Mouse (Mus musculus) olfactory bulb, adult 2 months (tissue): Measurements from ENCODE around the gene Mbd6. TPM values are rescaled to one million over a fixed set of nuclear protein-coding genes. Genes with fewer than 3 reads are reported as not detected.

Experiments used
- H3K27ac ChIP-seq: fragments of 200-500 bp; 2 replicates; pipeline ENCODE4 v1.5.1; 2012; ENCODE audit warnings: low read depth, low read length; ENCODE audit not compliant: insufficient read depth
- H3K4me1 ChIP-seq: fragments of 200-500 bp; 2 replicates; pipeline ENCODE4 v1.6.1; 2012; ENCODE audit warnings: low read length; ENCODE audit not compliant: control insufficient read depth, insufficient read depth
- H3K4me3 ChIP-seq: fragments of 200-500 bp; 2 replicates; pipeline ENCODE4 v1.5.1; 2012; ENCODE audit warnings: mild to moderate bottlenecking, low read depth, low read length, moderate library complexity; ENCODE audit not compliant: insufficient read depth
- CTCF ChIP-seq: fragments of 200-500 bp; IDR thresholded peaks from 2 replicates; pipeline ENCODE4 v1.5.1; 2012; ENCODE audit warnings: low read depth, mild to moderate bottlenecking, low read length, moderate library complexity; ENCODE audit not compliant: insufficient read depth
- POLR2A ChIP-seq: fragments of 200-500 bp; IDR thresholded peaks from 2 replicates; pipeline ENCODE4 v1.6.1; 2012; ENCODE audit warnings: mild to moderate bottlenecking, low read depth, low read length, moderate library complexity; ENCODE audit not compliant: insufficient read depth
- WGBS: fragments of 180-500 bp; shearing (Covaris S2); methylation state at CpG from one replicate; pipeline ENCODE4 v1.1.7; 2018; 5-methylcytosine and 5-hydroxymethylcytosine counted together
- polyA plus RNA-seq: library from polyadenylated mRNA; stranded (reverse); fragments of >200 nt; gene quantifications from 2 replicates; pipeline ENCODE4 v1.2.4, GENCODE M21; 2012; ENCODE audit warnings: low replicate concordance; ENCODE audit not compliant: missing spikeins, insufficient read depth, insufficient read length

Mbd6 gene
- polyA plus RNA-seq, 1 experiment = not detected

DNA sequence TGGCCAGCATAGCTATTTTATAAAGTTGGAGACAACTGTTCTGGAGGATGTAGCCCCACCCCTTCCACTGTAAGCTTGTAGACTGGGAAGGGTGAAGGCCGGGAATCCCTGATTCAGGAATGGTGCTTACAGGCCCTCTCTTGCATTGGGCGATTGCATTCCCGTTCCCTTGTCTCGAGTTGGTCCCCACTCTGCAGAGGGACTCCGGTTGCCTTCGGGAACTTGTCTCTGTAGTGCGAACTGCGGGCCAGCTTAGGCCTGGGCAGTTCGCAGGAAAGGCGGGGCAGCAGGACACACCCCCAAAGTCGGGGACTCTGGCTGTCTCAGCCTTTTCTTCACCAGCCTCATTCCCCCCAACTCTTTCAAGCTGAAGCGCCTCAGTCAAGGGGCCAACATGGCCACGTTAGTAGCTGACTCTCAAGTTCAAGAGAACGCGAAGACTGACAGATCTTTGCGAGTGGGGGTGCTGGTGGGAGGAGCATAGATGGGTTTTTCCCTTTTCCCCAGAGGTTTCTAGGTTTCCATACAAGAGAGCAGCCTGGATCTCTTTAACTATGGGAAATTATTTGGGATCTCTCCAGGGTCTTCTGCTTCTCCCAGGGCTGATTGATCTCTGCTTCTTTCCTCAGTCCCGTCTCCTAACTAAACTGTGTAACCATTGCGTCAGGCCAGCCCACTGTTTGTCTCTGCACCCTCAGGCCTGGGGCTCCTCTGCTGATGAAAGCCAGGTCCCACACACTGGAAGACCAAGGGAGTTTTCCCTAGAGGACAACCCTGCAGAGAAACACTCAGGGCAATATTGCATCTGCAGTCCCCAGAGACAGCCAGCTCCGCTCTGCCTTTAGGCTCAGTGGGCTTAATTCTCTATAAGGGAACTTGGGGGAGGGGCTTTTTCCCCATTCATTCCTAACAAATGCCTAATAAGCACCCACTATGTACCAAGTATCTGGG lies 2.4 kb upstream of the Mbd6 start:
- peak overlapping the region; percentile 88 for H3K27ac ChIP-seq
- TF ChIP-seq POLR2A (no peak), CTCF (no peak)
- H3K4me3 ChIP-seq = peak overlapping the region; percentile 78
- H3K4me1 ChIP-seq = peaks cover 28% of the 10 kb centered on the region
- under 1% methylated on average over 19 of the region's 19 CpGs for WGBS

DNA sequence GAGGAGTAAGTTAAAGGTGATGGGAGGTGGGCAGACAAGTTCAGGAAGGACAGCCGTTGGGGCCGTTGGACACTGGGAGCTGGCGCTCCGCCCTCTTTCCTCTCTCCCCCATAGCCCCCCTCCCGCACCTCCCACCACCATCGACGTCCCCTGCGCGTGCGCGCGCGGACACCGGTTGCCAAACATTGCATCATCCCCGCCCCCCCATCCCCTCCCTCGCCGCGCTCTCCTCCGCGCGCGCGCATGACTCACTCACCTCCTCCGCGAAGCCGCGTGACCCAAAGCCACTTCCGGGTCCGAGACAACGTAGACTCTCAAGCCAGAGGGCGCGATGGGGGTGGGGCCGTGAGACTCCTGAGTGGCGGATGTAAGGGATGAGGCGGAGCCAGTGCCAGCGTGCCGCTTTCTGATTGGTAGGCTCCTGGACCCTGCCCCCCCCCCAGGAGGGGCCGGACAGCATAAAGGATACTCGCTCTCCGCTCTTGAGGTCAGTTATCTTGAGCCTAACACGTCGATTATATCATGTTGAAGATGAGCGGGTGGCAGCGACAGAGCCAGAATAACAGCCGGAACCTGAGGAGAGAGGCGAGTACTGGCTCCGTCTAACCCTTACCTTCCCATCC lies 1.6 kb upstream of the Mbd6 start:
- TF ChIP-seq POLR2A = peak; percentile 53
- no peak for TF ChIP-seq CTCF
- peak overlapping the region; percentile 99 for H3K27ac ChIP-seq
- under 1% methylated on average over 40 of the region's 47 CpGs for WGBS
- H3K4me1 ChIP-seq = peaks cover 36% of the 10 kb centered on the region
- H3K4me3 ChIP-seq = peak overlapping the region; percentile 78

DNA sequence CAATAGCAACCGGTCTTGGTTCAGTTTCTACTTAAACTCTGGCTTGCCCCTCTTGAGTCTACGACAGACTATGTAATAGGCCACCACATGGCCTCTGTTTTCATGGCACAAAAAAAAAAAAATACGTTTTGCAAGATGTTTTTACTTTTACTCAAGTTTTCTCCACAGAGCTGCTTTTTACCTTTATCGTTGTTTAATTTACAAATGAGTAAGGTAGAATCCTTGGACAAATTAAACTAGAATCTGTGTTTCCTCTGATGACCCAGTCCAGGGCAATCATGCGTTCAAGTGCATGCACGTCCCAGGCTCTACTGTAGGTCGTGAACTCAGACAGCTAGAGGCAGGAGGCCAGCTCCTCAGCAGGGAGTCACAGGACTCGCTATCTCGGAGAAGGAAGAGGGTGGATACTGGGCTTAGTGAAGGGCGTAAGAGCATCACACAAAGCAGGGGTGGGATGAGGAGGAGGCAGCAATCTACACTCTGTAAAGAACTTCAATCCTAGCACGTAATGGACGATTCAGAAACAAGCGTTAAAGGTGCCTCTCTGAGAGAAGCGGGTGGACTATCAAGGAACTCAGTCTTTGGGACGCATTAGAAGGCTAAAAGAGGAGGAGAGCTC lies 864 bp upstream of the Mbd6 start:
- peak overlapping the region; percentile 99 for H3K27ac ChIP-seq
- peak overlapping the region; percentile 86 for H3K4me3 ChIP-seq
- TF ChIP-seq CTCF = no peak
- peaks cover 40% of the 10 kb centered on the region for H3K4me1 ChIP-seq
- WGBS = 1% methylated on average over 15 of the region's 15 CpGs

DNA sequence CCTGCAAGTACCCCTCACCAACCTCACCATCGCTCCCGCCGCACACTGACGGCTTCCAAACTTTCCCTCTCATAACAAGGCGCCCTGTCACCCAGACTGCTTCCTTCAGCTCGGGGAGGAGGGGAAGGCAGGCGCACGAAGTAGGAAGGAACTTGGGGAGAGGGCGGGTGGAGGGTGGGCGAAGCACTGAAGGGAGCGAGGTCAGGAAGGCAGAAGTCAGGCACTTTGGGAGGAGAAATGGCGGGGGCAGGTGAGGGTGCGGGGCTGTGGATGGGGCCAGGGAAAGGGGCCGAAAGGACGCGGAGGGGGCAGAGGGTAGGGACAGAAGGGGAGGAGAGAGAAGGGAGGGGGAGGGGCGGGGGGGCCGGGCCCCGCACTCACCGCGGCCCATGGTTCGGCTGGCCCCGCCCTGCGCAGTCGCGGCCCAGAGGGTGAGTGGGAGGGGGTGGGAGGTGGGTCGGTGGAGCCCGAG lies 454 bp downstream of the Mbd6 start:
- H3K4me3 ChIP-seq = peak overlapping the region; percentile 86
- peaks cover 46% of the 10 kb centered on the region for H3K4me1 ChIP-seq
- H3K27ac ChIP-seq = peak overlapping the region; percentile 52
- TF ChIP-seq CTCF (no peak), POLR2A (no peak)
- 2% methylated on average over 23 of the region's 28 CpGs for WGBS

DNA sequence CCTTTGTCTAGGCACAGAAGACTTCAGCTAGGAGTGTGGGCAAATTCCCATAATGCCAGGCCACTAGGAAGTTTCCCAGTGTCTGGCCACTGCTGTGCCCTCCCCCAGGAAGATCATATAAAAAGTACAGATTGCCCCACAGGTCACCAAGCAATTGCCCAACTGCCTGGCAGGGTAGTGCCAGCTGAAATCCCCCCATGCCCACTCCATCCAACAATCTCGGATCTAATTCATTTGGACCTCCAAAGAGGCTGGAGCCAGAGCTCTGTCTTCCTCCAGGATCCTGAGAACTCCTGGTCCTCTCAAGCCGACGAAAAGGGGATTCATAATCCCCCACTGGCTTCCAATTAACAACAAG lies 903 bp downstream of the Mbd6 start:
- peak overlapping the region; percentile 86 for H3K4me3 ChIP-seq
- WGBS = 0% methylated on average over 3 of the region's 3 CpGs

DNA sequence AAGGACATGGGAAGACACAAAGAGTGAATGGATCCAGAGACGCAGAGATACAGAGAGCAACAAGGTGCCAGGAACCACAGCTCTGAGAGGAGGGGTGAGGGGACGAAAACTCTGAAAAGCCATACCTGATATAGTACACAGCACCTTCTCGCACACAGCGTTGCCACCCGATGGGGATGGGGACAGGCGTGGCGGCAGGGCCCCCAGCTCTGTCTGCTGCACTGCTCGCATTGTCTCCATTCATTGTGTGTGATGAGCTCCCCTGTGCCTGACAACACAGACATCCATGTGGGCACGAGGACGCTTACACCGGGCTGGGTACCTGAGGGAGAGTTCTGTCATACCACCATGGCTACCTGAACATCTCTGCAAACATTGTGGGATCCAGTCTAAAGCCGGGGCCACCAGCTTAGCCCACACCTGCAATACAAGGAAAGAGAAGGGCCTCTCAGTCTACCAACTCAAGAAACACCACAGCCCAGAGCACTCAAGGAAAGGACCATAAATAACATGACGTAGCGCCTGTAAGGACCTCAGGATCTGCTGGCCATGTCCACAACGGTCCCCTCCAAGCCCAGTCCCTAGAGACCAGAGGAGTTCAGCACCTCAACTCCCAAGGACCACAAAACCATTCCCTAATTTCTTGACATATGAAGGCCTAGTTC lies 1.4 kb downstream of the Mbd6 start:
- Histone ChIP-seq H3K4me3 (peak overlapping the region; percentile 86), H3K4me1 (peaks cover 46% of the 10 kb centered on the region), H3K27ac (peak overlapping the region; percentile 40; the same call in 1 of the 2 replicates)
- 52% methylated on average over 15 of the region's 15 CpGs for WGBS
- TF ChIP-seq CTCF (no peak), POLR2A (no peak)

More for the DNA sequence above, 903 bp downstream of the Mbd6 start:
- H3K27ac ChIP-seq = peak overlapping the region; percentile 52; the same call in 1 of the 2 replicates
- H3K4me1 ChIP-seq = peaks cover 46% of the 10 kb centered on the region
- TF ChIP-seq CTCF = no peak
- TF ChIP-seq POLR2A = no peak

DNA sequence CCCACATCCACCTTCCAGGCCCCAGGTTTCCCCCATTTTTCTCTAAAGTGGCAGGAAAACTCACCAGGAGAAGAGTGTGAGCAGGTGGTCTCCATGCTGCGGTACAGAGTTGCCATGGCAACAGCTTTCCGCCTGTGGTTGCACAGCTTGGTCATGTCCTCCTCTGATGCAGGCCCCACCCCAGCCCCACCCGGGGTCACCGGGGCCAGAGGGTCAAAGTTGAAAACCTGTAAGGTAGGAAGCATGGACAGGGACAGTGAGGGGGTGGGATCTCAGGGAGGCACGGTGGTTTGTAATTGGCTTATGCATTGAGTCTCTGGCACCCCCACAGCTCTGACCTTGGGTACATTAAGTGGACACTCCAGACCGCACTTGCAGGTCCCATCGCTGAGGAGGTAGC lies 2.1 kb downstream of the Mbd6 start:
- WGBS = 50% methylated on average over 7 of the region's 7 CpGs
- H3K4me3 ChIP-seq = 0 out of 2 replicates have a peak overlapping the region, but pooled peaks have one; percentile 86
- no peak overlapping the region for H3K27ac ChIP-seq
- TF ChIP-seq POLR2A (no peak), CTCF (no peak)
- H3K4me1 ChIP-seq = peaks cover 46% of the 10 kb centered on the region

DNA sequence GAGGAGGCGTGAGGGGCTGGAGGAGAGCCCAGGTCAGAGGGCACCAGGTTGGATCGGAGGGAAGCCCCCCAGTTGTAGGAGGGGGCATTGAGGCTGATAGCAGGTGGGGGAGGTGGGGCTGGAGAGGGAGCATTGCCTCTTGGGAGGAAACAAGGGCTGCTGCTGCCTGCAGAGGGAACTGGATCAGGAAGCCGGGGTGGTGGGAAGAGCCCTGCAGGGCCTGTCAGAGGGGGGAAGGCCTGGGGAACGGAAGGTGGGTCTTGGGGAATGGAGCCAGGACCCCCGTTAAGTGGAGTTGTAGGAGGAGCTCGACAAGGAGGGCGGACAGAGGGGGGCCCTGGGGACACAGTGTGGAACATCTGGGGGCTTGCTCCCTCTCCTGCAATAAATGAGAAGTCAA lies 2.6 kb downstream of the Mbd6 start:
- 42% methylated on average over 7 of the region's 7 CpGs for WGBS
- no peak overlapping the region for H3K27ac ChIP-seq
- peaks cover 43% of the 10 kb centered on the region for H3K4me1 ChIP-seq
- no peak for TF ChIP-seq CTCF
- no peak for TF ChIP-seq POLR2A
- H3K4me3 ChIP-seq = no peak overlapping the region
